Mouse (Mus musculus) macrophage (primary cell): ENCODE results near the gene Ly6g6c. TPM values are rescaled to one million over a fixed set of nuclear protein-coding genes. Genes with fewer than 3 reads are reported as not detected.
"Not testable (repeated sequence)": the region's sequence is repeated elsewhere in the genome, so short reads cannot be mapped to it uniquely, and the experiment has no call there.

Source experiments
- H3K27ac ChIP-seq: fragments of 350-480 bp; formaldehyde crosslinking; 2 replicates; pipeline ENCODE4 v1.9.0; 2021
- H3K36me3 ChIP-seq: fragments of 350-480 bp; formaldehyde crosslinking; 2 replicates; pipeline ENCODE4 v1.9.0; 2021; ENCODE audit errors: inconsistent target
- H3K4me3 ChIP-seq: fragments of 350-480 bp; formaldehyde crosslinking; 2 replicates; pipeline ENCODE4 v1.9.0; 2021; ENCODE audit errors: inconsistent target
- H3K79me2 ChIP-seq: fragments of 350-480 bp; formaldehyde crosslinking; 2 replicates; pipeline ENCODE4 v1.9.0; 2021; ENCODE audit errors: inconsistent target
- WGBS: methylation state at CpG from one replicate; pipeline ENCODE4 v1.1.7; 2026; ENCODE audit warnings: inconsistent platforms; ENCODE audit not compliant: missing documents; 5-methylcytosine and 5-hydroxymethylcytosine counted together
- polyA plus RNA-seq: library from polyadenylated mRNA; stranded (reverse); fragments of 250-400 nt; gene quantifications from 3 replicates; pipeline ENCODE4 v1.2.4, GENCODE M21; 2018; ENCODE audit warnings: inconsistent platforms

Ly6g6c gene
- polyA plus RNA-seq, 1 experiment from 2014 or later = not detected

GRCm38 (mm10) chr17:35024691-35025488 lies 40.3 kb upstream of the Ly6g6c start:
- Histone ChIP-seq H3K4me3 (no peak overlapping the region), H3K27ac (0 out of 2 replicates have a peak overlapping the region, but pooled peaks have one; percentile 1), H3K36me3 (no peaks in the 10 kb centered on the region), H3K79me2 (no peaks in the 10 kb centered on the region)
- WGBS = 26% methylated on average over 9 of the region's 10 CpGs

DNA sequence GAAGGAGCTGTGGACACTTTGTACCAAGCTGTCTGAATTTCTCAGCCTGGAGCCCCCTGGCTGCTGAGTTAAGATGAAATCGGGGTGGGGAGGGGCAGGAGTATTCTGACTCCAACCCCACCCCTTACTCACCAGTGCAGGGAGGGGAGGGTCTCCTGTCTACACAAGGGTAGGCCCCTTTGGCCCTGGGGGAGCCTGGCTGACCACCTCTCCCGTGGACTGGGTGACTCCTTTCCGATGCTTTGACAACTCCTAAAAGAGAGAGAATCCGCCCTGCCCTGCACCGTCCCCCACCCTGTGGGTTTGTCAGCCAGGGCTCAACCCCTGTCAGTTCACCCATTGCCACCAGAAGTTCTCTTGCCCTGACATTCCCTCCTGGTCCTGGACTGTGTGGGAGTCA lies 39.0 kb upstream of the Ly6g6c start:
- H3K36me3 ChIP-seq = no peaks in the 10 kb centered on the region

GRCm38 (mm10) chr17:35027277-35028068 lies 37.7 kb upstream of the Ly6g6c start, which contains the start of gene Sapcd1:
TSS of gene Sapcd1 (minus strand) at chr17:35028016.
- Histone ChIP-seq H3K27ac (no peak within 1 kb of the TSS), H3K4me3 (no peak within 1 kb of the TSS), H3K36me3 (no peaks in the 10 kb centered on the region), H3K79me2 (no peaks in the 10 kb centered on the region)
- WGBS = 66% methylated on average over 13 of the region's 13 CpGs

More for the DNA sequence above, 39.0 kb upstream of the Ly6g6c start:
- no peaks in the 10 kb centered on the region for H3K79me2 ChIP-seq
- no peak overlapping the region for H3K27ac ChIP-seq
- H3K4me3 ChIP-seq = no peak overlapping the region
- WGBS = 97% methylated on average over 5 of the region's 5 CpGs

- H3K4me3 ChIP-seq = no peak overlapping the region
- H3K79me2 ChIP-seq = no peaks in the 10 kb centered on the region
- H3K27ac ChIP-seq = no peak overlapping the region
- no peaks in the 10 kb centered on the region for H3K36me3 ChIP-seq
- WGBS = 61% methylated on average over 2 of the region's 2 CpGs
These were observed 36.9 kb upstream of the Ly6g6c start for GRCm38 (mm10) chr17:35028315-35028714.

GRCm38 (mm10) chr17:35029691-35030532 lies 35.3 kb upstream of the Ly6g6c start:
- Histone ChIP-seq H3K27ac (no peak overlapping the region), H3K36me3 (no peaks in the 10 kb centered on the region), H3K4me3 (no peak overlapping the region), H3K79me2 (no peaks in the 10 kb centered on the region)
- WGBS = 29% methylated on average over 19 of the region's 19 CpGs

DNA sequence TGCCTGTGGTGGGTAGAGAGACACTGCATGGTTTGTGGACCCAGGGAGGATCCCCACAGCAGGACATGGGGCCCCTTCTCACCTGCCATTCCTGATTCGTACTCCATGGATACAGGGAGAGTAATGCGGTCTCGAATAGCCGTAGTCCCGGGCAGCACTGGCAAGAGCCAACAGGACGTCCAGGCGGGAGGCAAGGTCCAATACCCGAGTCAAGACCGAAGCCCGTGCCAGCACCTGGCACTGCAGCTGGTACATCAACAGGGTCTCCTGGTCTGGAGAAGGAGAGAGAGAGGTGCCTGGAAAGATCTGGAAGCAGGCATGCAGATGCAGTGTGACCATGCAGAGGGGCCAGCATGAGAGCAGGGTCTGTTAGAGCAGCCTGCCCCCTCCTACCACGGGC lies 33.9 kb upstream of the Ly6g6c start:
- no peaks in the 10 kb centered on the region for H3K36me3 ChIP-seq
- H3K79me2 ChIP-seq = no peaks in the 10 kb centered on the region
- no peak overlapping the region for H3K27ac ChIP-seq
- WGBS = 95% methylated on average over 11 of the region's 11 CpGs
- no peak overlapping the region for H3K4me3 ChIP-seq

GRCm38 (mm10) chr17:35031880-35032279 lies 33.3 kb upstream of the Ly6g6c start:
- no peaks in the 10 kb centered on the region for H3K36me3 ChIP-seq
- H3K4me3 ChIP-seq = no peak overlapping the region
- WGBS = 87% methylated on average over 7 of the region's 7 CpGs
- no peak overlapping the region for H3K27ac ChIP-seq
- H3K79me2 ChIP-seq = no peaks in the 10 kb centered on the region

GRCm38 (mm10) chr17:35032323-35032870 lies 32.8 kb upstream of the Ly6g6c start:
- Histone ChIP-seq H3K27ac (no peak overlapping the region), H3K4me3 (no peak overlapping the region), H3K36me3 (no peaks in the 10 kb centered on the region), H3K79me2 (no peaks in the 10 kb centered on the region)
- WGBS = 76% methylated on average over 8 of the region's 8 CpGs

GRCm38 (mm10) chr17:35033703-35034102 lies 31.5 kb upstream of the Ly6g6c start:
- WGBS = 89% methylated on average over 1 of the region's 1 CpGs
- not testable (repeated sequence) for H3K36me3 ChIP-seq, H3K79me2 ChIP-seq, H3K27ac ChIP-seq, H3K4me3 ChIP-seq

DNA sequence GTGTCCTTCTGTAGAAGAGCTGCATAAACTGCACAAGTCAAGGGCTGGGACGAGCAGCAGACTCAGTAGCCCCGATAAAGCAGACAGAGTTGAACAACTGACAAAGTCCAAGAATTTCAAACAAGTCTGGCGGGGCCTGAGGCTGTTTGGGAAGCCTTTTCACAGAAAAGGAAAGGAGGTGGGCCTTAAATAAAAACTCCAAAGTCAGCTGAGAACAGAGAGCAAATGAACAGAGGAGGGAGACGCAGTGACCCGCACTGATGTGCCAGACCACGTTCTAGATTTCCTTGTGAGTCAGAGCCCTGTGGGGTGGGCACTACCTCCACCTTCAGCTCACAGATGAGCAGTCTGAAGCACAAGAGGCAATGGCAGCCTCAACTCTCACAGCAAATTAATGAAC lies 30.3 kb upstream of the Ly6g6c start:
- Histone ChIP-seq H3K4me3 (no peak overlapping the region), H3K79me2 (no peaks in the 10 kb centered on the region), H3K27ac (no peak overlapping the region), H3K36me3 (no peaks in the 10 kb centered on the region)
- 72% methylated on average over 6 of the region's 6 CpGs for WGBS

GRCm38 (mm10) chr17:35039121-35039873 lies 25.9 kb upstream of the Ly6g6c start:
- 95% methylated on average over 11 of the region's 11 CpGs for WGBS
- Histone ChIP-seq H3K36me3 (no peaks in the 10 kb centered on the region), H3K4me3 (no peak overlapping the region), H3K79me2 (no peaks in the 10 kb centered on the region), H3K27ac (no peak overlapping the region)

DNA sequence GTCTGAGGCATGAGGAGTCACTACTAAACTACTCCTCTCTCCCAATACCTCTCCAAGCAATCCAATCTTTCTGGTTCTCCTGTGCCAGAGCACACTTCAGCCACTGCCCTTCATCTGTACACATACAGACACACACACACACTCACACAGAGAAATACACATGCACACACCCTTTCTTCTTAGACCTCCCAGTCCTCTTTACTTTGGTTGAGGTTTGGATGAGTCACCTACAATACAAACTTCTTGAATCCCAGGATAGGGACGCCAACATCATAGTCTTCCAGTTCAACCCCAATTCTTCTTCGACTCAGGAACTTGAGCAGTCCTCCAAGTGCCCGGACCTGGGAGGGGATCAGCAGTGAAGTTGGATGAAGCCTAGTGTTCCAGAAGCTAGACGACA lies 21.4 kb upstream of the Ly6g6c start:
- WGBS = 96% methylated on average over 4 of the region's 4 CpGs
- no peaks in the 10 kb centered on the region for H3K79me2 ChIP-seq
- peak overlapping the region; percentile 96 for H3K27ac ChIP-seq
- no peak overlapping the region for H3K4me3 ChIP-seq
- H3K36me3 ChIP-seq = no peaks in the 10 kb centered on the region

- WGBS = 49% methylated on average over 7 of the region's 7 CpGs
- Histone ChIP-seq H3K4me3 (peak overlapping the region; percentile 56), H3K79me2 (peaks cover 4% of the 10 kb centered on the region; the same call in 1 of the 2 replicates), H3K36me3 (no peaks in the 10 kb centered on the region), H3K27ac (peak overlapping the region; percentile 96)
These were observed 20.0 kb upstream of the Ly6g6c start for GRCm38 (mm10) chr17:35044904-35045806.
